Mouse (Mus musculus) ovary, adult 10 weeks (tissue): ENCODE data around the gene Lgr5. TPM values are rescaled to one million over a fixed set of nuclear protein-coding genes. Genes with fewer than 3 reads are reported as not detected.

Source experiments
- polyA plus RNA-seq: library from polyadenylated mRNA; stranded (reverse); fragments of 350-450 nt; fragmentation: Illumina TruSeq; extraction: RNeasy Lipid Tissue Mini Kit (QIAGEN cat#74804); gene quantifications from one replicate; pipeline ENCODE4 v1.2.3, GENCODE M21; 2014

Gene Lgr5
- 29.7 TPM for polyA plus RNA-seq

DNA sequence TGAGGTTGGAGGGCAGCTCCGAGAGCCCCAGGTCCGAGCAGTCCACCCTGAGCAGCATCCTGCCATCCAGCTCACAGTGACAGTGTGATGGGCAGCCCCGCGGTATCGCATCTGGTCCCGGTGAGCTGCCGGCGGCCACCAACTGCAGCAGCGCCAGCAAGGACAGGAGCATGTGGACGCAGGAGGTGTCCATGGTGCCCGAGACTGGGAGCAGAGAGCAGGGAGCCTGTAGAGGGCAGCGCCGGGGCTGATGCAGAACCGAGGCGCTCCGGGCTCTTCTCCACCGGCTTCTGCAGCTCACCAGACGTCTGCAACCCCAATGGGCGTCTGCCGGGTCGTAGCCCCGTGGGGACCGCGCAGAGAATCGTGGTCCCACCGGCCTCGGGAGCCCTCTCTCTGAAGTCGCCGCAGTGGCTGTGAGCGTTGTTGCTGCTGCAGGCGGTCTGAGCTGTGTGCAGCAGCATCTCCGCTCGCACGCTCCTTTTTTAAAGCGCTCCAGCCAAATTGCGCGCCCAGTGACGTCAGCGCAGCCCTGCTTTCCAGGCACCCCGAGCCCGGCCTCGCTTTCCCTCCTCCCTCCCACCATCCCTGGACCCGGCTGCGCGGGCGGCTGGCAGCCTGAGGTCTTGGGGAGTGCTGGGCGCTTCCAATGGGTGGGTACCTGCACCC, at the start of gene Lgr5:
Lgr5 (minus strand) TSS at position 480 of the 669 bp plus-strand sequence.

DNA sequence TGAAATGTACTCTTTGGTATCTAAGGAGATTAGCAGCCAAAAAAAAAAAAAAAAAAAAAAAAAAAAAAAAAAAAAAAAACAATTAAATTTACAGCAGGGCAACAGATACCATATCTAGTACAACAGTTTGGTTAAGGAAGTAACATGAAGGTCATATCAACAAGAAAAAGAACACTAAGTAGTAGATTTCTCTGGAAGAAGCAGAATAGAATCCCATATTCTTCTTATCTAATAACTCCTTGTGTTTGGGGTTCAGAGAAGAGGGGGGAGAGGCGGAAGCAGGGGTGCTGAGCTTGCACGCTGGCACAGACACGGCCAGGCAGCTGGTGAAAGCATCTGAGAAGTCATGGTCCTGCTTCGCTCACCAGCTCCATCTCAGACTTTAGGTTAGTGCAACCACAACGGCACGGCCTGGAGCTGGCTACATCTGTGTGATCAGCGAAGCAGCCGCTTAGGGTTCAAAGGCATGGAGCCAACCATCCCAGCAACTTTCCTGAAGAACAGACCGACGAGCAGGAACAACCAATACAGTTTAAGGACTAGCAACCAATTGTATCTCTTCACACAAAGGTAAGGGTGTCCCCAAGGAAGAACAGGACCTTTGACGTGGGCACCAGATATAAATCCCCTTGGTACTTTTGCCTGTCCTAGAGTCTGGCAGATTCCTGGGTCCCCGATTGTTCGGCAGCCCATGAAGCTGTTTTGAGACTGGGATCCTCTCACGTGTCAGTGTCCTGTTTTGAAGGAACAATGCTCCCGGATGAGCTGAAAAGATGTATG, 17.7 kb downstream of the Lgr5 start, which contains the start of gene A930009A15Rik:
A930009A15Rik (plus strand) TSS at position 275 of the 780 bp plus-strand sequence.

Other genes starting within 250 kb of the Lgr5 start
- 42.2 TPM for gene Tmem19, start 225.3 kb downstream of the Lgr5 start, polyA plus RNA-seq
- 48.0 TPM for gene Thap2, start 203.3 kb downstream of the Lgr5 start, polyA plus RNA-seq
- 70.0 TPM for gene Zfc3h1, start 202.8 kb downstream of the Lgr5 start, polyA plus RNA-seq
- not detected for gene A930009A15Rik, start 17.8 kb downstream of the Lgr5 start, polyA plus RNA-seq
- gene Tspan8, start 229.1 kb upstream of the Lgr5 start, polyA plus RNA-seq, result 28.1 TPM